Mouse (Mus musculus) R1 (cell line): Measurements from ENCODE around the gene Mlip.

ENCODE experiments used
- DNase-seq: peaks from one replicate; pipeline ENCODE4 v3.0.0-alpha.2; 2018; ENCODE audit warnings: low read depth, low spot score

Mlip gene

GRCm38 (mm10) chr9:77347704-77348103, 5.1 kb downstream of the Mlip start:
- no peak for DNase-seq

GRCm38 (mm10) chr9:77344318-77344717, 8.5 kb downstream of the Mlip start:
- no peak for DNase-seq

GRCm38 (mm10) chr9:77340159-77340862, 12.5 kb downstream of the Mlip start:
- no peak for DNase-seq

GRCm38 (mm10) chr9:77339571-77340148, 13.1 kb downstream of the Mlip start:
- no peak for DNase-seq

- no peak for DNase-seq
These were observed 17.4 kb downstream of the Mlip start for GRCm38 (mm10) chr9:77335370-77335769.

- DNase-seq, result no peak
These were observed 34.4 kb downstream of the Mlip start for GRCm38 (mm10) chr9:77318346-77318745.

- no peak for DNase-seq
These were observed 42.2 kb downstream of the Mlip start for GRCm38 (mm10) chr9:77310548-77310947.

- DNase-seq, result no peak
These were observed 47.4 kb downstream of the Mlip start for GRCm38 (mm10) chr9:77305417-77305816.

GRCm38 (mm10) chr9:77302340-77302739, 50.4 kb downstream of the Mlip start:
- DNase-seq, result no peak

- no peak for DNase-seq
These were observed 64.8 kb downstream of the Mlip start for GRCm38 (mm10) chr9:77287958-77288357.

GRCm38 (mm10) chr9:77279371-77279770, 73.4 kb downstream of the Mlip start:
- no peak for DNase-seq

- no peak for DNase-seq
These were observed 74.7 kb downstream of the Mlip start for GRCm38 (mm10) chr9:77278055-77278454.

- DNase-seq, result no peak
These were observed 75.5 kb downstream of the Mlip start for GRCm38 (mm10) chr9:77277270-77277669.

- no peak for DNase-seq
These were observed 76.2 kb downstream of the Mlip start for GRCm38 (mm10) chr9:77276451-77277154.

- no peak for DNase-seq
These were observed 80.0 kb downstream of the Mlip start for GRCm38 (mm10) chr9:77272727-77273126.

- DNase-seq, result no peak
These were observed 87.3 kb downstream of the Mlip start for GRCm38 (mm10) chr9:77265268-77266017.

GRCm38 (mm10) chr9:77259052-77259451, 93.7 kb downstream of the Mlip start:
- DNase-seq, result no peak

- no peak for DNase-seq
These were observed 94.5 kb downstream of the Mlip start for GRCm38 (mm10) chr9:77258265-77258664.

GRCm38 (mm10) chr9:77254514-77254913, 98.3 kb downstream of the Mlip start:
- DNase-seq, result no peak

- DNase-seq, result no peak
These were observed 100.0 kb downstream of the Mlip start for GRCm38 (mm10) chr9:77252761-77253160.

- no peak for DNase-seq
These were observed 100.6 kb downstream of the Mlip start for GRCm38 (mm10) chr9:77252134-77252533.

- peak; percentile 53 for DNase-seq
These were observed 101.2 kb downstream of the Mlip start for GRCm38 (mm10) chr9:77251511-77252112.
